Mouse (Mus musculus): ENCODE measurements at regions not wholly inside any gene's neighbourhood (a gene's known extent, or its start where the extent isn't known, plus 50 kb on each side); places are given as distances from the start of the nearest gene placed in this dataset.

- Histone ChIP-seq H3K4me3 (no peak overlapping the region), H3K9ac (no peak overlapping the region), H3K9me3 (no peaks in the 10 kb centered on the region), H3K27me3 (no peaks in the 10 kb centered on the region), H3K36me3 (no peaks in the 10 kb centered on the region), H3K4me1 (no peaks in the 10 kb centered on the region), H3K27ac (no peak overlapping the region), H3K4me2 (no peak overlapping the region)
- ATAC-seq (ENCODE audit: insufficient number of reproducible peaks, low FRiP score, low TSS enrichment, low read depth) = no peak
- 42% methylated on average over 11 of the region's 11 CpGs for WGBS
Measured at GRCm38 (mm10) chr2:167878255-167878865, 53.5 kb upstream of the Ptpn1 start.

DNA sequence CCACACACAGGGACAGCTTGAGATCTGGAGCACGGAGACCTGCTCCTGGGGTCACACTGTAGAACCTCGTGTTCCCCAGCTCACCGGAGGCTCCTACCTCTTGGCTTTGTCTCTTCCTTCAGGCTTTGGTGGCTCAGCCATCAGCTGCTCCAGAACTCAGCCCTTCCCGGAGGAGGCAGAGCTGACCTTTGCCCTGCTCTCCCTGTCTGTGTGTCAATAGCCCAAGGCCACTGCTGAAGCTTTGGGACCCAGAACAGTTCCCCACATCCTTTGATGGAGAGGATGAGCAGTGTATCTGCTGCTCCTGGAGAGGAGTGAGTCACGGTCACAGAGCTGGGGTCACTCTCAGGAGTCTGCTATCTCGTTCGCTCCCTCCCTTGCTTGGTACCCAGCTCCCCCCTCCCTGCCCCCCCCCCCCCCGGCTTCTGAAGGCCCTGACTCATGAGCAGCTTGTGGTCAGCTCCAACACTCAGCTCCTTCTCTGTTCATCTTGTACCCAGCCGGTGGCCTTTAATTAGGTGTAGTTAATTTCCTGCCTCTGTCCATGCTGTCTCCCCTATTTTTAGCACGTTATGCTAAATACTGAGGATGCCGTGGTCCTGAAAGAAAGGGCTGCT is 54.5 kb upstream of the Ptpn1 start:
- ATAC-seq (ENCODE audit: insufficient number of reproducible peaks, low FRiP score, low TSS enrichment, low read depth) = no peak
- H3K4me3 ChIP-seq = no peak overlapping the region
- no peaks in the 10 kb centered on the region for H3K27me3 ChIP-seq
- H3K9me3 ChIP-seq = no peaks in the 10 kb centered on the region
- H3K36me3 ChIP-seq = no peaks in the 10 kb centered on the region
- H3K4me2 ChIP-seq = no peak overlapping the region
- H3K4me1 ChIP-seq = no peaks in the 10 kb centered on the region
- 32% methylated on average over 11 of the region's 11 CpGs for WGBS
- no peak overlapping the region for H3K9ac ChIP-seq
- no peak overlapping the region for H3K27ac ChIP-seq

GRCm38 (mm10) chr2:167872507-167872906 is 59.4 kb upstream of the Ptpn1 start:
- H3K4me3 ChIP-seq = no peak overlapping the region
- 94% methylated on average over 4 of the region's 4 CpGs for WGBS
- H3K36me3 ChIP-seq = no peaks in the 10 kb centered on the region
- H3K27ac ChIP-seq = no peak overlapping the region
- no peaks in the 10 kb centered on the region for H3K9me3 ChIP-seq
- ATAC-seq (ENCODE audit: insufficient number of reproducible peaks, low FRiP score, low TSS enrichment, low read depth) = no peak
- no peak overlapping the region for H3K9ac ChIP-seq
- no peaks in the 10 kb centered on the region for H3K27me3 ChIP-seq
- no peaks in the 10 kb centered on the region for H3K4me1 ChIP-seq
- H3K4me2 ChIP-seq = no peak overlapping the region

- no peaks in the 10 kb centered on the region for H3K9me3 ChIP-seq
- ATAC-seq (ENCODE audit: insufficient number of reproducible peaks, low FRiP score, low TSS enrichment, low read depth) = no peak
- 86% methylated on average over 6 of the region's 6 CpGs for WGBS
- no peak overlapping the region for H3K4me3 ChIP-seq
- no peak overlapping the region for H3K9ac ChIP-seq
- H3K4me2 ChIP-seq = no peak overlapping the region
- no peak overlapping the region for H3K27ac ChIP-seq
- no peaks in the 10 kb centered on the region for H3K27me3 ChIP-seq
- H3K36me3 ChIP-seq = no peaks in the 10 kb centered on the region
- peaks cover 12% of the 10 kb centered on the region for H3K4me1 ChIP-seq
Measured at GRCm38 (mm10) chr2:167870153-167870552, 61.7 kb upstream of the Ptpn1 start.

DNA sequence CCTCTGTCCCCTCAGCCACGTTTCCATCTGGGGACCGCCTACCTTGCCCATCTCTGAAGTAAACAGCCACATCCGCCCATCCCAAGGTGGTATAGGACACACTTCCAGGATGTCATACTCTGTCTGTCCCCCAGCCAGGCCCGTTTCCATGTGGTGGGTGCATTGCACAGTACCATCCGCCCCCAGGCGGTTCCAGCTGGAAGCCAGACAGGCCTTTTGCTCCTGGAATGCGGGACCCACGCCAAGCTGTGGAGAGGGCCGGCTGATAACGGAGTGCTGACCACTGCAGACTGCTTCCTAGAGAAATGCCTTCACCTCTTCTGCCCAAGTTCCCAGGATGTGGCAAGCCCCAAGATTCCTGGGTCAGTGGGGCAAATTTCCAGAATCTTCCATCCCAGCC is 65.1 kb upstream of the Ptpn1 start:
- H3K27me3 ChIP-seq = no peaks in the 10 kb centered on the region
- WGBS = 37% methylated on average over 10 of the region's 10 CpGs
- H3K9ac ChIP-seq = no peak overlapping the region
- no peaks in the 10 kb centered on the region for H3K36me3 ChIP-seq
- H3K4me1 ChIP-seq = peaks cover 15% of the 10 kb centered on the region
- 0 out of 2 replicates have a peak overlapping the region, but pooled peaks have one; percentile 14 for H3K27ac ChIP-seq
- no peaks in the 10 kb centered on the region for H3K9me3 ChIP-seq
- no peak for ATAC-seq (ENCODE audit: insufficient number of reproducible peaks, low FRiP score, low TSS enrichment, low read depth)
- no peak overlapping the region for H3K4me3 ChIP-seq
- H3K4me2 ChIP-seq = no peak overlapping the region

GRCm38 (mm10) chr2:167865525-167865924 is 66.3 kb upstream of the Ptpn1 start:
- 92% methylated on average over 3 of the region's 3 CpGs for WGBS
- no peaks in the 10 kb centered on the region for H3K9me3 ChIP-seq
- H3K9ac ChIP-seq = no peak overlapping the region
- no peaks in the 10 kb centered on the region for H3K27me3 ChIP-seq
- no peak overlapping the region for H3K27ac ChIP-seq
- ATAC-seq (ENCODE audit: insufficient number of reproducible peaks, low FRiP score, low TSS enrichment, low read depth) = no peak
- H3K4me3 ChIP-seq = no peak overlapping the region
- H3K4me2 ChIP-seq = no peak overlapping the region
- H3K36me3 ChIP-seq = no peaks in the 10 kb centered on the region
- H3K4me1 ChIP-seq = peaks cover 22% of the 10 kb centered on the region

DNA sequence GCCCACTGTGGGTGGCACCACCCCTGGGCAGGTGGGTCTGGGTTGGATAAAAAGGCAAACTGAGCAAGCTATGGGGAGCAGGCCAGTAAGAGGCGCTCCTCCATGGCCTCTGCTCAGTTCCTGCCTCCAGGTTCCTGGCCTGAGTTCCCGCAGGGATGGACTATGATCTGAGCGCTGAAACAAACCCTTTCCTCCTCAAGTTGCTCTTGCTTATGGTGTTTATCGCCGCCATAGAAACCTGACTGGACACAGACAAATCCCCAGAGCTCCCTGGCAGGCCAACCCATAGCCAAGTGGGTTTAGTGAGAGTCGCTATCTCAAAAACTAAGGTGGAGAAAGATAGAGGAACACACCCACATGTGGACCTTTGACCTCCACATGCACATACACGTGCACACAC is 67.2 kb upstream of the Ptpn1 start:
- no peak for ATAC-seq (ENCODE audit: insufficient number of reproducible peaks, low FRiP score, low TSS enrichment, low read depth)
- Histone ChIP-seq H3K9ac (no peak overlapping the region), H3K27ac (no peak overlapping the region), H3K36me3 (no peaks in the 10 kb centered on the region), H3K4me1 (peaks cover 31% of the 10 kb centered on the region), H3K27me3 (no peaks in the 10 kb centered on the region), H3K4me2 (no peak overlapping the region), H3K9me3 (no peaks in the 10 kb centered on the region), H3K4me3 (no peak overlapping the region)
- WGBS = 79% methylated on average over 7 of the region's 7 CpGs

- Histone ChIP-seq H3K4me3 (no peak overlapping the region), H3K27ac (no peak overlapping the region), H3K36me3 (no peaks in the 10 kb centered on the region), H3K9me3 (no peaks in the 10 kb centered on the region), H3K4me1 (peaks cover 34% of the 10 kb centered on the region), H3K27me3 (no peaks in the 10 kb centered on the region), H3K9ac (no peak overlapping the region), H3K4me2 (no peak overlapping the region)
- no peak for ATAC-seq (ENCODE audit: insufficient number of reproducible peaks, low FRiP score, low TSS enrichment, low read depth)
- 41% methylated on average over 8 of the region's 8 CpGs for WGBS
Measured at GRCm38 (mm10) chr2:167864228-167864627, 67.6 kb upstream of the Ptpn1 start.

- 50% methylated on average over 6 of the region's 6 CpGs for WGBS
- Histone ChIP-seq H3K4me3 (no peak overlapping the region), H3K4me1 (peaks cover 34% of the 10 kb centered on the region), H3K27me3 (no peaks in the 10 kb centered on the region), H3K36me3 (no peaks in the 10 kb centered on the region), H3K9me3 (no peaks in the 10 kb centered on the region), H3K4me2 (no peak overlapping the region), H3K27ac (no peak overlapping the region), H3K9ac (no peak overlapping the region)
- ATAC-seq (ENCODE audit: insufficient number of reproducible peaks, low FRiP score, low TSS enrichment, low read depth) = no peak
Measured at GRCm38 (mm10) chr2:167863616-167864015, 68.2 kb upstream of the Ptpn1 start.

DNA sequence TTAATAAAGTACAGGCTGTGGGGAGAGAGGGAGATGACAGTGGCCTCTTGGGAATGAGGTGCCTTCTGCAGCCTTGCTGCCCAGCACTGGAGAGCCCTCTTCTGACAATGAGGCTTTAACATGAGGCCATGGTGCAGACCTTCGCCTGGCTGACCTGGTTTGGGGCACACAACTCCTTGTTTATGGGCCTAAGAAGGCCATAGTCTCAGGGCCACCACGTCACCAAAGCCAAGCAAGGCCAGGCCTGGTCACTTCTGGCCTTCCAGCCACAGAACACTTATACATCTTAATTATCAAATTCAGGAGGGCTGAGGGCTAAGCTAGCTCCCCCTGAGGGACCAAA is 70.7 kb upstream of the Ptpn1 start:
- WGBS = 92% methylated on average over 2 of the region's 2 CpGs
- Histone ChIP-seq H3K4me2 (no peak overlapping the region), H3K27me3 (no peaks in the 10 kb centered on the region), H3K36me3 (no peaks in the 10 kb centered on the region), H3K4me1 (peaks cover 30% of the 10 kb centered on the region), H3K4me3 (no peak overlapping the region), H3K9ac (no peak overlapping the region), H3K27ac (peak overlapping the region; percentile 67; the same call in 1 of the 2 replicates), H3K9me3 (no peaks in the 10 kb centered on the region)
- ATAC-seq (ENCODE audit: insufficient number of reproducible peaks, low FRiP score, low TSS enrichment, low read depth) = no peak

DNA sequence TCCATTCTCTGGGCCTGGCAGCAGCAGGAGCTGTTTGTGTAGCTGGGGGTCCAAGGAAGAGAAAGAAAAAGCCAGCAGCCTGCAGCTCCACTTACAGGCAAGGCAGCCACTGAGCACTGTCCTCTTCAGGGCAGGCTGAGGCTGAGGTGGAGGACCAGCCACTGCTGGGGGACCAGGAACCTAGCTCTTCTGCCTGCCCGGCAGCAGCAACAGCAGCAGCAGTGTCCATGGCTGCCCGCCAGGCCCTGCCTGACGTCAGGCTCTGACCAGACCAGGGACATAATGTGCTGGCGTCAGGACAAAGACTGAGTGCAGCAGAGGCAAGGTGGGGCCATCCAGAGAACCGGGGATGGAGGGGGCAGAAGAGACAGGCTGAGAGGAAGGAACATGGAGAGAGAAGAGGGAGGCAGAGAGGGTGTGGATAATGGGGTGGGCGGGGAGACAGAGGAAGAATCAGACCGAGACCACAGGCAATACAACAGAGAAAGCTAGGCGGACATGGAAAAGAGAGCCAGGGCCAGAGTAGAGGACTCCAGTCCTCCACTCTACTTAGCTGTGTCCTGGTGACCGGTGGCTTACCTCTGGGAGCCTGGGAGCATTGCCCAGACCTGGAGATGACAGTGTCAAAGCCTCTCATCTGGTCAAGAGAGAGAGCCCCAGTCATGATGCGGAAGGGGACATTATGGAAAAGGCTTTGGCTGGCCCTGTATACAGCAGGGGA is 71.2 kb upstream of the Ptpn1 start:
- ATAC-seq (ENCODE audit: insufficient number of reproducible peaks, low FRiP score, low TSS enrichment, low read depth) = no peak
- no peak overlapping the region for H3K4me2 ChIP-seq
- no peaks in the 10 kb centered on the region for H3K27me3 ChIP-seq
- WGBS = 49% methylated on average over 10 of the region's 10 CpGs
- no peaks in the 10 kb centered on the region for H3K36me3 ChIP-seq
- peaks cover 33% of the 10 kb centered on the region for H3K4me1 ChIP-seq
- peak overlapping the region; percentile 67 for H3K27ac ChIP-seq
- H3K9ac ChIP-seq = no peak overlapping the region
- H3K4me3 ChIP-seq = no peak overlapping the region
- no peaks in the 10 kb centered on the region for H3K9me3 ChIP-seq

- WGBS = 27% methylated on average over 10 of the region's 10 CpGs
- H3K27ac ChIP-seq = no peak overlapping the region
- no peak for ATAC-seq (ENCODE audit: insufficient number of reproducible peaks, low FRiP score, low TSS enrichment, low read depth)
- H3K27me3 ChIP-seq = no peaks in the 10 kb centered on the region
- H3K4me3 ChIP-seq = no peak overlapping the region
- peaks cover 32% of the 10 kb centered on the region for H3K4me1 ChIP-seq
- H3K36me3 ChIP-seq = no peaks in the 10 kb centered on the region
- no peak overlapping the region for H3K9ac ChIP-seq
- no peak overlapping the region for H3K4me2 ChIP-seq
- H3K9me3 ChIP-seq = no peaks in the 10 kb centered on the region
Measured at GRCm38 (mm10) chr2:167859575-167859974, 72.3 kb upstream of the Ptpn1 start.

Measured in limb, embryonic 15.5 days (tissue).